Mouse (Mus musculus) adrenal gland, adult 10 weeks (tissue): ENCODE measurements around the gene Tmem143. TPM values are rescaled to one million over a fixed set of nuclear protein-coding genes. Genes with fewer than 3 reads are reported as not detected.

Source experiments
- polyA plus RNA-seq: library from polyadenylated mRNA; stranded (reverse); fragments of 350-450 nt; fragmentation: Illumina TruSeq; extraction: RNeasy Lipid Tissue Mini Kit (QIAGEN cat#74804); gene quantifications from one replicate; pipeline ENCODE4 v1.2.3, GENCODE M21; 2014; ENCODE audit warnings: low read depth, low replicate concordance

The Tmem143 gene
- polyA plus RNA-seq, result 4.7 TPM

DNA sequence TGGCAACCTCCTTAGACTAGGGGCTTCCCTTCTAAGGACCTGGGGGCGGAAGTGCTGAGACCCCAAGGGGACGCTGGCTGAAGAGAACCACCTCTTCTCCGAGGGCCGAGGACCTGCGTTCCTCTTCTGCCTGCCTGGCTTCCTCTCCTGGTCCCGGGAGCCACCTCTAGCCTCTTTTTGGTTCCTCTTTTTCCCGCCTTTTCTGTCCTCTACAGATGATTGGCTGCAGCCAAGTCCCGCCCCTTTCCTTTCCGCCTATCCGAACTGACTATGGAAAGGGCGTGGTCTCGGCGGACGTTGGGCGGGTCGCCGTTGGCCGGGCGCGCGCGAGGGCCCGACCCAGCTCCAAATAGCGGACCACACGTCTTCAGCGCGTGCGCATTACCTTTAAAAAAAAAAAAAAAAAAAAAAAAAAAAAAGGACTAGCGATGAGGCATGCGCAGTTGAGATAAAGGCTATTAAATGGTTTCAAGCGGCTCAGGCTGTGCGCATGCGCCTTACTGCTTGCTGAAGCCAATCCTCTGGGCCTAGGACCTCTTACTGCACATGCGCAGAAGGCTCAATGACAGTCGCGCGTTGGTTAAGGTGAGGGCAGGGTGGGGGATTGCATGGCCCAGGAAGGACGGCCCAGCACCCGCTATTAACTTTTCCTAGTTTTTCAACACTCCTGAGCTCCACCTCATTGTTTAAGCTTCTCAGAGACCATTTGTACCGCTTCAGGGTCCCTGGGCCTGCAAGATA lies at the start of gene Tmem143, which contains the start of gene Syngr4:
Gene Tmem143 (plus strand): TSS at position 425 of the 741 bp plus-strand sequence.
Gene Syngr4 (minus strand): TSS at position 198 of the 741 bp plus-strand sequence.

DNA sequence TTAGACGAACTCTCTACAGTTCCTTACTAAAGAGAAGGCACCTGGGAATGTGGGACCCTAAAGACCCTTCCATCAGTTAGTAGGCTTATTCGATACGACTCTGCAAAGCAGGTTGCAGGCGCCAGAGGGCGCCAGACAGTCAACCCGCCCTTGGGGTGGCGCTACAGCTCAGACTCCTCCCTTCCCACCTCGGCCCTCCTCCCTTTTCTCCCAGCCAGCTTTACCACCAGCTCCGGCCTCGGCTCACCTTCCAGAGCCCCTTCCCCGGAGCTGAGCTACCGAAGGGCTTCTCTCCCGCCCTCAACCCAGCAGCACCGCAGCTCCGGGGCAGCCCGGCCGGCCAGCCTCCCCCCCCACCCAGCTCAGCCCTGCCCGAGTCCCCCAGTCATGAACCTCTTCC lies 24.1 kb upstream of the Tmem143 start, which contains the start of gene Kdelr1:
Gene Kdelr1 (plus strand): TSS at position 149 of the 400 bp plus-strand sequence.

DNA sequence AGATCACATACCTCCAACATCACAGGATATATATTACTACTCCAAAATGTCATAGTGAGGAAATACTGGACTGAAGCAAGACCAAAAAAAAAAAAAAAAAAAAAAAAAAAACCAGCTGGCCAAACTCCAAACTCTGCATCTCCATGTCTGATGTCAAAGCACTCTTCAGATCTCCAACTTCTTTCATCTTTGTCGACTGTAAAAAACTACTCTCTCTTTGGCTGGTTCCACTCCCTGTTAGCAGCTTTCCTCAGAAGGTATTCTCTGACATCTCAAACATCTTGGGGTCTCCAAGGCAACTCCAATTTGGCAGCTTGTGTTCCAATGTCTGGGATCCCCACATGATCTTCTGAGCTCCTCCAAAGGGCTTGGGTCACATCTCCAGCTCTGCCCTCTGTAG lies 18.5 kb upstream of the Tmem143 start, which contains the start of gene Grin2d:
Gene Grin2d (minus strand): TSS at position 101 of the 400 bp plus-strand sequence.

GRCm38 (mm10) chr7:45921242-45921621 lies 24.5 kb downstream of the Tmem143 start, which contains the start of gene Emp3:
TSS of gene Emp3 (minus strand) at chr7:45921404.

GRCm38 (mm10) chr7:45923762-45924428 lies 27.2 kb downstream of the Tmem143 start, which contains the start of gene Ccdc114:
TSS of gene Ccdc114 (plus strand) at chr7:45924072.

Other genes starting within 250 kb of the Tmem143 start
- gene Fut2, start 230.5 kb upstream of the Tmem143 start, polyA plus RNA-seq, result not detected
- not detected for gene Ntn5, start 212.9 kb upstream of the Tmem143 start, polyA plus RNA-seq
- gene Sec1, start 202.5 kb upstream of the Tmem143 start, polyA plus RNA-seq, result not detected
- gene Car11, start 197.1 kb upstream of the Tmem143 start, polyA plus RNA-seq, result 0.93 TPM
- 9.2 TPM for gene Dbp, start 191.9 kb upstream of the Tmem143 start, polyA plus RNA-seq
- not detected for gene Rpl18, start 181.5 kb upstream of the Tmem143 start, polyA plus RNA-seq
- gene Sphk2, start 178.9 kb upstream of the Tmem143 start, polyA plus RNA-seq, result 0.82 TPM
- gene Fam83e, start 175.7 kb upstream of the Tmem143 start, polyA plus RNA-seq, result not detected
- gene Spaca4, start 171.1 kb upstream of the Tmem143 start, polyA plus RNA-seq, result not detected
- not detected for gene Lmtk3, start 113.2 kb upstream of the Tmem143 start, polyA plus RNA-seq
- gene Sult2b1, start 112.3 kb upstream of the Tmem143 start, polyA plus RNA-seq, result not detected
- 25.3 TPM for gene Cyth2, start 82.4 kb upstream of the Tmem143 start, polyA plus RNA-seq
- not detected for gene Kcnj14, start 72.2 kb upstream of the Tmem143 start, polyA plus RNA-seq
- gene Grwd1, start 66.0 kb upstream of the Tmem143 start, polyA plus RNA-seq, result 1.9 TPM
- gene Kdelr1, start 24.2 kb upstream of the Tmem143 start, polyA plus RNA-seq, result 84.8 TPM
- gene Grin2d, start 18.6 kb upstream of the Tmem143 start, polyA plus RNA-seq, result not detected
- not detected for gene Syngr4, start 227 bp upstream of the Tmem143 start, polyA plus RNA-seq
- gene Emp3, start 24.5 kb downstream of the Tmem143 start, polyA plus RNA-seq, result 15.2 TPM
- gene Ccdc114, start 27.1 kb downstream of the Tmem143 start, polyA plus RNA-seq, result 3.8 TPM
- gene Abcc6, start 133.4 kb downstream of the Tmem143 start, polyA plus RNA-seq, result not detected
- gene Nomo1, start 136.8 kb downstream of the Tmem143 start, polyA plus RNA-seq, result 5.0 TPM
- not detected for gene Kcnj11, start 203.8 kb downstream of the Tmem143 start, polyA plus RNA-seq